Mouse (Mus musculus): Measurements from ENCODE around the gene Akap17b. TPM values are rescaled to one million over a fixed set of nuclear protein-coding genes. Genes with fewer than 3 reads are reported as not detected.

Akap17b gene
- polyA plus RNA-seq, 1 experiment from 2014 or later = 3.4 TPM

- Histone ChIP-seq H3K27me3 (ENCODE audit: low read depth, poor library complexity, severe bottlenecking) (no peaks in the 10 kb centered on the region), H3K27ac (replicated peaks) (no peak overlapping the region), H3K4me1 (no peaks in the 10 kb centered on the region), H3K9me3 (replicated peaks) (no peaks in the 10 kb centered on the region), H3K4me3 (no peak overlapping the region), H3K36me3 (no peaks in the 10 kb centered on the region)
- 90% methylated on average over 4 of the region's 4 CpGs for WGBS
- no peak for DNase-seq (ENCODE audit: low spot score)
These were observed 85.0 kb downstream of the Akap17b start for GRCm38 (mm10) chrX:36560170-36560569.

Other genes with a start within 250 kb of the Akap17b start
- not detected in 2 replicates for gene Gm6268, start 244.1 kb downstream of the Akap17b start, polyA plus RNA-seq (2016; fragmentation: Nextera tagmentation; extraction: Ambion mirVana)
- gene Gm14569, start 153.6 kb downstream of the Akap17b start, polyA plus RNA-seq (2016; fragmentation: Nextera tagmentation; extraction: Ambion mirVana) = not detected in 2 replicates
- gene Pgrmc1, start 47.2 kb downstream of the Akap17b start, polyA plus RNA-seq (2016; fragmentation: Nextera tagmentation; extraction: Ambion mirVana) = 327 and 360 TPM in 2 replicates
- gene Slc25a43, start 98.3 kb upstream of the Akap17b start, polyA plus RNA-seq (2016; fragmentation: Nextera tagmentation; extraction: Ambion mirVana) = 0.99 and 1.6 TPM in 2 replicates
- 854 and 880 TPM in 2 replicates for gene Slc25a5, start 150.3 kb upstream of the Akap17b start, polyA plus RNA-seq (2016; fragmentation: Nextera tagmentation; extraction: Ambion mirVana)
- gene Ube2a, start 228.5 kb upstream of the Akap17b start, polyA plus RNA-seq (2016; fragmentation: Nextera tagmentation; extraction: Ambion mirVana) = 131 TPM in 2 replicates
- 30.9 and 32.1 TPM in 2 replicates for gene C330007P06Rik, start 228.7 kb upstream of the Akap17b start, polyA plus RNA-seq (2016; fragmentation: Nextera tagmentation; extraction: Ambion mirVana)